Mouse (Mus musculus) limb, embryonic 14.5 days (tissue): ENCODE results near the gene Tmem126a. TPM values are rescaled to one million over a fixed set of nuclear protein-coding genes. Genes with fewer than 3 reads are reported as not detected.

Source experiments
- ATAC-seq: fragments of 200-750 bp; cut with Nextera tagmentation; 2 replicates; pipeline ENCODE4 v1.8.0; 2017; ENCODE audit warnings: low read depth, moderate number of reproducible peaks, moderate TSS enrichment; ENCODE audit not compliant: low FRiP score
- DNase-seq: peaks from one replicate; pipeline ENCODE4 v3.0.0-alpha.2; 2015; ENCODE audit warnings: low spot score
- H3K27ac ChIP-seq: fragments of 300-500 bp; sonication (generic); replicated peaks from 2 replicates; pipeline ENCODE4 v1.5.1; 2014; ENCODE audit warnings: low read depth, mild to moderate bottlenecking, low read length, moderate library complexity, mixed read lengths
- H3K27me3 ChIP-seq: fragments of 300-500 bp; sonication (generic); 2 replicates; pipeline ENCODE4 v1.6.1; 2014; ENCODE audit warnings: low read length, mixed read lengths; ENCODE audit not compliant: control insufficient read depth, insufficient read depth
- H3K36me3 ChIP-seq: fragments of 300-500 bp; sonication (generic); 2 replicates; pipeline ENCODE4 v1.6.1; 2014; ENCODE audit warnings: mild to moderate bottlenecking, low read length, moderate library complexity, mixed read lengths; ENCODE audit not compliant: control insufficient read depth, insufficient read depth
- H3K4me1 ChIP-seq: fragments of 300-500 bp; sonication (generic); 2 replicates; pipeline ENCODE4 v1.6.1; 2014; ENCODE audit warnings: antibody characterized with exemption, low read length, mixed read lengths; ENCODE audit not compliant: control insufficient read depth, insufficient read depth
- H3K4me2 ChIP-seq: fragments of 300-500 bp; sonication (generic); replicated peaks from 2 replicates; pipeline ENCODE4 v1.6.1; 2014; ENCODE audit warnings: low read depth, mild to moderate bottlenecking, low read length, moderate library complexity; ENCODE audit not compliant: severe bottlenecking
- H3K4me3 ChIP-seq: fragments of 300-500 bp; sonication (generic); replicated peaks from 2 replicates; pipeline ENCODE4 v1.5.1; 2014; ENCODE audit warnings: low read length
- H3K9ac ChIP-seq: fragments of 300-500 bp; sonication (generic); 2 replicates; pipeline ENCODE4 v1.6.1; 2014; ENCODE audit warnings: mild to moderate bottlenecking, low read depth, low read length, moderate library complexity; ENCODE audit not compliant: severe bottlenecking
- H3K9me3 ChIP-seq: fragments of 300-500 bp; sonication (generic); 2 replicates; pipeline ENCODE4 v1.6.1; 2016; ENCODE audit warnings: low read length; ENCODE audit not compliant: control insufficient read depth
- POLR2A ChIP-seq: fragments of 200-500 bp; IDR thresholded peaks from 2 replicates; pipeline ENCODE4 v1.8.0; 2012; ENCODE audit warnings: inconsistent platforms, mild to moderate bottlenecking, moderate library complexity, borderline replicate concordance; ENCODE audit not compliant: insufficient read depth, insufficient read length; ENCODE audit errors: extremely low read depth
- WGBS: fragments of 180-500 bp; shearing (Covaris S2); extraction: QIAGEN DNeasy Blood & Tissue Kit; methylation state at CpG from one replicate; pipeline ENCODE4 v1.1.7; 2014; 5-methylcytosine and 5-hydroxymethylcytosine counted together
- polyA plus RNA-seq, 2 experiments: library from polyadenylated mRNA; depleted of rRNA in 1 of 2; stranded (reverse) in 1 of 2; unstranded in 1 of 2; fragments of >200 nt; fragmentation: Nextera tagmentation in 1 of 2; extraction: Ambion mirVana in 1 of 2; gene quantifications; 2 replicates each; pipeline versions ENCODE4 v1.2.1 to v1.2.3; 2012 to 2014

Tmem126a gene
- polyA plus RNA-seq (2012; rRNA removed), result 43.8 and 44.0 TPM in 2 replicates
- polyA plus RNA-seq (2014; fragmentation: Nextera tagmentation; extraction: Ambion mirVana), result 94.1 and 98.4 TPM in 2 replicates

- H3K36me3 ChIP-seq, result peaks cover 19% of the 10 kb centered on the region; the same call in 1 of the 2 replicates
- peak; percentile 87 for DNase-seq
- H3K4me2 ChIP-seq, result peak within 1 kb of the TSS; percentile 62
- ATAC-seq, result peak; percentile 96
- H3K9me3 ChIP-seq, result no peaks in the 10 kb centered on the region
- peak within 1 kb of the TSS; percentile 74 for H3K4me3 ChIP-seq
- no peaks in the 10 kb centered on the region for H3K27me3 ChIP-seq
- H3K9ac ChIP-seq, result peak within 1 kb of the TSS; percentile 74
- TF ChIP-seq POLR2A, result peak; percentile 85; the same call in 1 of the 2 replicates
- peaks cover 6% of the 10 kb centered on the region; the same call in 1 of the 2 replicates for H3K4me1 ChIP-seq
- under 1% methylated on average over 41 of the region's 41 CpGs for WGBS
- H3K27ac ChIP-seq, result peak within 1 kb of the TSS; percentile 88
Measured at GRCm38 (mm10) chr7:90456845-90457468, at the start of gene Tmem126a. Gene Tmem126a, minus strand, starts transcription at chr7:90457229.

- Histone ChIP-seq H3K4me3 (no peak overlapping the region), H3K9ac (no peak overlapping the region), H3K27me3 (no peaks in the 10 kb centered on the region), H3K9me3 (no peaks in the 10 kb centered on the region), H3K4me1 (no peaks in the 10 kb centered on the region), H3K4me2 (no peak overlapping the region), H3K36me3 (no peaks in the 10 kb centered on the region), H3K27ac (no peak overlapping the region)
- DNase-seq (no peak), ATAC-seq (no peak)
- TF ChIP-seq POLR2A, result no peak
- 93% methylated on average over 2 of the region's 2 CpGs for WGBS
Measured at GRCm38 (mm10) chr7:90482607-90483006, 25.6 kb upstream of the Tmem126a start.

GRCm38 (mm10) chr7:90476313-90477245 lies 19.6 kb upstream of the Tmem126a start, which contains the start of gene Dlg2:
Gene Dlg2, plus strand, starts transcription at chr7:90476672.
- Histone ChIP-seq H3K36me3 (peaks cover 4% of the 10 kb centered on the region; the same call in 1 of the 2 replicates), H3K4me1 (peaks cover 6% of the 10 kb centered on the region; the same call in 1 of the 2 replicates), H3K4me2 (peak within 1 kb of the TSS; percentile 94), H3K27ac (peak within 1 kb of the TSS; percentile 33; the same call in 1 of the 2 replicates), H3K27me3 (peaks cover 8% of the 10 kb centered on the region; the same call in 1 of the 2 replicates), H3K4me3 (peak within 1 kb of the TSS; percentile 54), H3K9ac (peak within 1 kb of the TSS; percentile 58), H3K9me3 (no peaks in the 10 kb centered on the region)
- no peak for DNase-seq
- ATAC-seq, result no peak; the same call in 1 of the 2 replicates
- no peak for TF ChIP-seq POLR2A
- WGBS, result 1% methylated on average over 32 of the region's 32 CpGs

GRCm38 (mm10) chr7:90475793-90476312 lies 18.8 kb upstream of the Tmem126a start, which contains the start of gene Tmem126b:
Gene Tmem126b, minus strand, starts transcription at chr7:90476001.
- H3K9me3 ChIP-seq, result no peaks in the 10 kb centered on the region
- ATAC-seq (peak; percentile 100), DNase-seq (peak; percentile 97)
- H3K27ac ChIP-seq, result peak within 1 kb of the TSS; percentile 33; the same call in 1 of the 2 replicates
- WGBS, result under 1% methylated on average over 36 of the region's 36 CpGs
- H3K27me3 ChIP-seq, result peaks cover 8% of the 10 kb centered on the region; the same call in 1 of the 2 replicates
- TF ChIP-seq POLR2A, result peak; percentile 85; the same call in 1 of the 2 replicates
- H3K4me1 ChIP-seq, result peaks cover 6% of the 10 kb centered on the region; the same call in 1 of the 2 replicates
- H3K9ac ChIP-seq, result peak within 1 kb of the TSS; percentile 58
- peaks cover 4% of the 10 kb centered on the region; the same call in 1 of the 2 replicates for H3K36me3 ChIP-seq
- H3K4me2 ChIP-seq, result peak within 1 kb of the TSS; percentile 94
- peak within 1 kb of the TSS; percentile 54 for H3K4me3 ChIP-seq

GRCm38 (mm10) chr7:90473511-90473910 lies 16.5 kb upstream of the Tmem126a start:
- H3K9me3 ChIP-seq, result no peaks in the 10 kb centered on the region
- DNase-seq (no peak), ATAC-seq (no peak)
- TF ChIP-seq POLR2A, result no peak
- peaks cover 21% of the 10 kb centered on the region for H3K36me3 ChIP-seq
- peaks cover 6% of the 10 kb centered on the region; the same call in 1 of the 2 replicates for H3K4me1 ChIP-seq
- H3K27me3 ChIP-seq, result peaks cover 8% of the 10 kb centered on the region; the same call in 1 of the 2 replicates
- no peak overlapping the region for H3K4me2 ChIP-seq
- 80% methylated on average over 2 of the region's 2 CpGs for WGBS
- H3K9ac ChIP-seq, result no peak overlapping the region
- H3K27ac ChIP-seq, result no peak overlapping the region
- H3K4me3 ChIP-seq, result no peak overlapping the region
